Mouse (Mus musculus): ENCODE measurements around the gene Sugp2. TPM values are rescaled to one million over a fixed set of nuclear protein-coding genes. Genes with fewer than 3 reads are reported as not detected.

The Sugp2 gene
- polyA plus RNA-seq, 1 experiment, result 24.3 TPM

GRCm38 (mm10) chr8:70317872-70318271, 83.8 kb downstream of the Sugp2 start:
- no peak for TF ChIP-seq CTCF (IDR thresholded peaks at IDR 0.05; ENCODE audit: low read depth, low read length)
- no peak for TF ChIP-seq POLR2A (IDR thresholded peaks at IDR 0.05; ENCODE audit: borderline replicate concordance, low read depth, low read length)
- Histone ChIP-seq H3K4me3 (ENCODE audit: insufficient read depth, low read length) (no peak overlapping the region), H3K4me1 (ENCODE audit: control insufficient read depth, insufficient read depth, low read length) (no peaks in the 10 kb centered on the region), H3K27ac (ENCODE audit: insufficient read depth, low read depth, low read length) (no peak overlapping the region)

- no peak for TF ChIP-seq POLR2A (IDR thresholded peaks at IDR 0.05; ENCODE audit: borderline replicate concordance, low read depth, low read length)
- TF ChIP-seq CTCF (IDR thresholded peaks at IDR 0.05; ENCODE audit: low read depth, low read length), result no peak
- no peak overlapping the region for H3K27ac ChIP-seq (ENCODE audit: insufficient read depth, low read depth, low read length)
- peaks cover 5% of the 10 kb centered on the region; the same call in 1 of the 2 replicates for H3K4me1 ChIP-seq (ENCODE audit: control insufficient read depth, insufficient read depth, low read length)
Observed at GRCm38 (mm10) chr8:70323716-70324115, 89.7 kb downstream of the Sugp2 start.

GRCm38 (mm10) chr8:70327512-70327911, 93.5 kb downstream of the Sugp2 start:
- H3K4me1 ChIP-seq (ENCODE audit: control insufficient read depth, insufficient read depth, low read length), result peaks cover 5% of the 10 kb centered on the region; the same call in 1 of the 2 replicates
- no peak overlapping the region for H3K4me3 ChIP-seq (ENCODE audit: insufficient read depth, low read length)
- no peak overlapping the region for H3K27ac ChIP-seq (ENCODE audit: insufficient read depth, low read depth, low read length)
- no peak for TF ChIP-seq POLR2A (IDR thresholded peaks at IDR 0.05; ENCODE audit: borderline replicate concordance, low read depth, low read length)
- no peak for TF ChIP-seq CTCF (IDR thresholded peaks at IDR 0.05; ENCODE audit: low read depth, low read length)

More at GRCm38 (mm10) chr8:70323716-70324115, 89.7 kb downstream of the Sugp2 start:
- no peak overlapping the region for H3K4me3 ChIP-seq (ENCODE audit: insufficient read depth, low read length)

GRCm38 (mm10) chr8:70329124-70329834, 95.3 kb downstream of the Sugp2 start, which contains the start of gene Gdf1:
Gdf1 (plus strand) TSS chr8:70329817.
- Histone ChIP-seq H3K27ac (ENCODE audit: insufficient read depth, low read depth, low read length) (no peak within 1 kb of the TSS), H3K4me3 (ENCODE audit: insufficient read depth, low read length) (no peak within 1 kb of the TSS), H3K4me1 (ENCODE audit: control insufficient read depth, insufficient read depth, low read length) (peaks cover 5% of the 10 kb centered on the region; the same call in 1 of the 2 replicates)
- TF ChIP-seq CTCF (IDR thresholded peaks at IDR 0.05; ENCODE audit: low read depth, low read length) (no peak), POLR2A (IDR thresholded peaks at IDR 0.05; ENCODE audit: borderline replicate concordance, low read depth, low read length) (no peak)

Other genes starting within 250 kb of the Sugp2 start
- gene Gatad2a, start 237.8 kb upstream of the Sugp2 start, polyA plus RNA-seq (2012; ENCODE audit: insufficient read depth, insufficient read length, missing spikeins), result 36.5 and 36.9 TPM in 2 replicates
- gene Mau2, start 191.5 kb upstream of the Sugp2 start, polyA plus RNA-seq (2012; ENCODE audit: insufficient read depth, insufficient read length, missing spikeins), result 47.2 and 51.1 TPM in 2 replicates
- gene Sugp1, start 191.4 kb upstream of the Sugp2 start, polyA plus RNA-seq (2012; ENCODE audit: insufficient read depth, insufficient read length, missing spikeins), result 23.4 and 25.5 TPM in 2 replicates
- not detected in 2 replicates for gene Tm6sf2, start 161.3 kb upstream of the Sugp2 start, polyA plus RNA-seq (2012; ENCODE audit: insufficient read depth, insufficient read length, missing spikeins)
- gene Hapln4, start 150.8 kb upstream of the Sugp2 start, polyA plus RNA-seq (2012; ENCODE audit: insufficient read depth, insufficient read length, missing spikeins), result not detected in 2 replicates
- not detected in 2 replicates for gene Ncan, start 113.4 kb upstream of the Sugp2 start, polyA plus RNA-seq (2012; ENCODE audit: insufficient read depth, insufficient read length, missing spikeins)
- 21.2 and 21.9 TPM in 2 replicates for gene Nr2c2ap, start 102.9 kb upstream of the Sugp2 start, polyA plus RNA-seq (2012; ENCODE audit: insufficient read depth, insufficient read length, missing spikeins)
- 13.5 and 15.8 TPM in 2 replicates for gene Rfxank, start 95.1 kb upstream of the Sugp2 start, polyA plus RNA-seq (2012; ENCODE audit: insufficient read depth, insufficient read length, missing spikeins)
- 43.3 and 51.9 TPM in 2 replicates for gene Borcs8, start 94.7 kb upstream of the Sugp2 start, polyA plus RNA-seq (2012; ENCODE audit: insufficient read depth, insufficient read length, missing spikeins)
- gene Mef2b, start 94.5 kb upstream of the Sugp2 start, polyA plus RNA-seq (2012; ENCODE audit: insufficient read depth, insufficient read length, missing spikeins), result not detected in 2 replicates
- 27.5 and 28.1 TPM in 2 replicates for gene Tmem161a, start 61.9 kb upstream of the Sugp2 start, polyA plus RNA-seq (2012; ENCODE audit: insufficient read depth, insufficient read length, missing spikeins)
- gene Slc25a42, start 21.9 kb upstream of the Sugp2 start, polyA plus RNA-seq (2012; ENCODE audit: insufficient read depth, insufficient read length, missing spikeins), result 2.9 and 3.8 TPM in 2 replicates
- gene Armc6, start 240 bp downstream of the Sugp2 start, polyA plus RNA-seq (2012; ENCODE audit: insufficient read depth, insufficient read length, missing spikeins), result 5.0 and 6.6 TPM in 2 replicates
- gene Homer3, start 48.6 kb downstream of the Sugp2 start, polyA plus RNA-seq (2012; ENCODE audit: insufficient read depth, insufficient read length, missing spikeins), result 27.4 and 29.3 TPM in 2 replicates
- 23.9 and 24.3 TPM in 2 replicates for gene Ddx49, start 68.3 kb downstream of the Sugp2 start, polyA plus RNA-seq (2012; ENCODE audit: insufficient read depth, insufficient read length, missing spikeins)
- gene Cope, start 68.3 kb downstream of the Sugp2 start, polyA plus RNA-seq (2012; ENCODE audit: insufficient read depth, insufficient read length, missing spikeins), result 119 and 139 TPM in 2 replicates
- gene Cers1, start 81.5 kb downstream of the Sugp2 start, polyA plus RNA-seq (2012; ENCODE audit: insufficient read depth, insufficient read length, missing spikeins), result not detected in 2 replicates
- gene Gdf1, start 95.6 kb downstream of the Sugp2 start, polyA plus RNA-seq (2012; ENCODE audit: insufficient read depth, insufficient read length, missing spikeins), result not detected in 2 replicates
- 30.6 and 31.6 TPM in 2 replicates for gene Upf1, start 119.1 kb downstream of the Sugp2 start, polyA plus RNA-seq (2012; ENCODE audit: insufficient read depth, insufficient read length, missing spikeins)
- gene Comp, start 139.3 kb downstream of the Sugp2 start, polyA plus RNA-seq (2012; ENCODE audit: insufficient read depth, insufficient read length, missing spikeins), result 1.1 and 1.2 TPM in 2 replicates
- 8.4 and 8.9 TPM in 2 replicates for gene Crtc1, start 205.4 kb downstream of the Sugp2 start, polyA plus RNA-seq (2012; ENCODE audit: insufficient read depth, insufficient read length, missing spikeins)
- gene Klhl26, start 242.7 kb downstream of the Sugp2 start, polyA plus RNA-seq (2012; ENCODE audit: insufficient read depth, insufficient read length, missing spikeins), result 10.8 and 10.9 TPM in 2 replicates